Mouse (Mus musculus): ENCODE data around the gene Veph1. TPM values are rescaled to one million over a fixed set of nuclear protein-coding genes. Genes with fewer than 3 reads are reported as not detected.

Gene Veph1
- 0.34 TPM for polyA plus RNA-seq (2017; shearing (Covaris generic))

DNA sequence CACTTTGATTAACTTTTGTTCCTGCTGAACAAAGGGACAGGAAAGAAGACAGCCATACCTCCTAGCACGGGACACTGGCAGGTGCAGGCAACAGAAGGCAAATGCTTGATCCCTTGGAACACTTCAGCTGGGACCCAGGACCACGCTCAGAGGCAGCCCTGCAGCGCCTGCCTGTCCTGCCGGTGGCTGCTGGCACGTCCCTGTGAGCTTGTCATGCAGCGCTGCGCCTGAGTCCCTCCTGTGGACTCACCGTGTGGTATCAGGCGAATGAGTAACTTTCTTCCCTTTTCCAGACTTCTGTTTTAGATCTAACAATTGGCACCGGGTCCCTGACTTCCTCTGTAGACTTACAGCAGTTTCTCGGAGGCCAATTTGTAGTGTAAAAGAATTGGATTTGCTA lies at the start of gene Veph1:
TSS of gene Veph1 (minus strand) at position 293 of the 400 bp plus-strand sequence.

DNA sequence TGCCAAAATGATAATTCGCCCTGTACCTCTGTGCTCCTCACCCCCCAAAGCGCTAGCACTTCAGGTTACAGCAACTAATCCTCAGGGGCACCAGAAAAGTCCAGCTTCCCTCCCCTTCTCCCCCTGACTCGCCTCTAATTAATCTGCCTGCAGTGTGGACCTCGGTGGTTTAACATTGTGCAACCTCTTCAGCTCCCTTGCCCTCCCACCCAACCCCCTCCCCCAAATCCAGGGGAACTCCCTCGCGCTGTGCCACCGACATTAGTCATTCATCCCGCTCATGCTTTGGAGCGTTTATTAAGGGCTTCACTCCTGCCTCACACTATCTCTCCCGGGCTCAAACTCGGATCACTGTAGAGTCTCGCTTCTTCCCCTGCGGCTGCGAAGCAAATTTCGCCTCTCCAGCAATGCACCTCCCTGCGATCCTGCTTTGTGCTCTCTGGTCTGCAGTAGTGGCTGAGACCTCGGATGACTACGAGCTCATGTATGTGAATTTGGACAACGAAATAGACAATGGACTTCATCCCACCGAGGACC lies 76.9 kb downstream of the Veph1 start, which contains the start of gene Ptx3:
TSS of gene Ptx3 (plus strand) at position 256 of the 537 bp plus-strand sequence.

Other genes with a start within 250 kb of the Veph1 start
- gene Ptx3, start 76.9 kb downstream of the Veph1 start, polyA plus RNA-seq (2017; shearing (Covaris generic)), result not detected

Data from effector memory CD4-positive, alpha-beta T cell, adult 7 months (primary cell).